Mouse (Mus musculus): ENCODE measurements at regions not wholly inside any gene's neighbourhood (a gene's known extent, or its start where the extent isn't known, plus 50 kb on each side); places are given as distances from the start of the nearest gene placed in this dataset.

DNA sequence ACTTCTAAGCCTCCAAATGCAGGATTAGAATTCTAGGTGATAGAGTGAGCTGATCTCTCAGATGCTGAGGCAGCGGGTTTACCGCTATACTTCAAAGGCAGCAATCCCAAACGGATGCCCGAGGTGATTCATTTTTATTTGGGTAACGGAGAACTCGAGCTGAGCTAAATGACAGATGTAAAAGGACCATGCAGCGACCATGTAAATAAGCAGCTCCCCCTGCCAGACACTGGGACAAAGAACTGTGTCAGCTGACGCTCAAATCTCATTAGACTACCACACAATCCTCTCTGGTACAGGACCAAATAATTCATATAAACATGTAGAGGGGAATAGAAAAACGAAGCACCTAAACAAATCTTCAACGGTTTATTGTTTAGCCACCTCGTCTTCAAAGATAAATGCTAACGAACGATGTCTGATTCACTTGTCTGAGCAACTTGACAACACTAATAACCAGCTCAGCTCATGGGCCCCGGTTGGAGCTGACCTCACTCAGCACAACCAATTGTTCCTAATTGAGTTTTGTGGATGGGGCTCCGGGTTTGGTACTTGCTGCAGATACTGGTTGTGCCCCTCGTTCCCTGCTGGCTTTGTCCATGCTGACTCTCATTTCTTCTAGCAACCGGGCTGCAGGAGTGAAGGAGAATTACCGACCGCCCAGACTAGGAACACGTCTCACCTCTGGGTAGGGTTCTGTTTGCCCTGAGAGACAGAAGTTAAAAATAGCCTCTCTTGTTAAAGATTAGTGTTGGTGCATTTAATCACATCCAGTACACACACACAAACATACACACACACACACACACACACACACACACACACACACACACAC is 92.6 kb upstream of the Btg1 start:
- intact Hi-C loops (cut with DNase I; ENCODE audit: low total_unique reads), result no loop called here
- no peak for DNase-seq

DNA sequence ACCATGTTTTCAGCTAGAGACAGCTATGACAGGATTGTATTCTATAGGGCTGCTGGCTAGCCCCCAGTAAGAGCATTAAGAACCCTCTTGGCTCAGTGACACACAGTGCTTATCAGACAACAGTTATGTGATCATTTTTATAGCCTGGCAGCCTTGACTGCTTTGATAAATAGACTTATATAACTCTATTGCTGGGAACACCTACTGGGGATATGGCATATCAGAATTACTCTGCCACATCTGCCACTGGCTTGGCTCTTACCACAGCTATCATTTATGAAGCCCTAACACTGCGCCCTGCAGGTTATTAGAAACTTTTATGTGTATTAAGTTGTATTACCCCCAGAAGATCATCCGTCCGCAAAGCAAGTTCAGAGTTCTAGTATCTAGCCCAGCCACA is 88.9 kb upstream of the Btg1 start:
- no peak for DNase-seq
- intact Hi-C loops (cut with DNase I; ENCODE audit: low total_unique reads), result no loop called here

DNA sequence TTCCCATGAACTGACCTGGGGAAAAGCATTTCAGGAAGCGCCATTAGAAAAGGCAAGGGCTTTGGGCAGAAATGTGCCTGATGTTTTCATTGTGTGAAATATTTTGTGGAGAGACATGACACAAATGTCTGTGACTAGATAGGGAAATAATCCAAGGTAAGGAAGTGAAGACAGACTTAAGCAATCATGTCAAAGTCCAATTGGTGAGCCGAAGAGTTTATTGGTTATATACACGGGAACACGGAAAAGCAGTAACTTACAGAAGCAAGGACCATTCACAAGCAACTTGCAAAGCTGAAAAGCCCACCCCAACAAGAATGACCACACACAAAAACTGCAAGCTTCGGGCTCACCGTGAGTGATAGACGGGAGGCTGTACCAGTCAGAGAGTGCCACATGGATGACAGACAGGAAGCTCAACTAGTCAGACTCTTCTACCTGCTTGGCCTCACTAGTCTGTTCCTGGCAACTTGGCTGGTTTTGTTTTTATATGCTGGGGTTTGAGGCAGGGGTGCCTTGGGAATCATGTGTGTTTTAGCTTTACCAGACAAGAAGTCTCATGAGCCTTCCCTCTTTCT is 82.2 kb upstream of the Btg1 start:
- intact Hi-C loops (cut with DNase I; ENCODE audit: low total_unique reads), result no loop called here
- DNase-seq, result no peak

DNA sequence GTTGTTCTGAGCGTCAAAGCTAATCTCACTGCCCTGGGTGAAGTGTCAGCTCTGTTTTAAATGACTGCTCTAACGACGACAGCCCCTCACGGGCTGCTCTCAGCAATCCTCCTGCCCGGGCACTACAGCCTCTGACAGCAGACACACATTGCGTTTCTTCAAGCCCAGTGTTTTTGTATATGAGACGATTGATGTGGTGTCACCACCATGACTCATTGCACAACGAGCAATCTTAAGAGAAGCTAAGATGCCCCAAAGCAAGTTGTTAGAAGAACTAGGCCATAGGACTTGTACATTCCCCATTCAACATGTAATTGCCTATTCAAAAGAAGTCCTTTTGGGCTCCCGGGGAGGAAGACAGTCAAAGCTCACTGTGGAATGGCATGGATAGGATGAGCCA is 81.3 kb upstream of the Btg1 start:
- intact Hi-C loops (cut with DNase I; ENCODE audit: low total_unique reads), result no loop called here
- no peak for DNase-seq

DNA sequence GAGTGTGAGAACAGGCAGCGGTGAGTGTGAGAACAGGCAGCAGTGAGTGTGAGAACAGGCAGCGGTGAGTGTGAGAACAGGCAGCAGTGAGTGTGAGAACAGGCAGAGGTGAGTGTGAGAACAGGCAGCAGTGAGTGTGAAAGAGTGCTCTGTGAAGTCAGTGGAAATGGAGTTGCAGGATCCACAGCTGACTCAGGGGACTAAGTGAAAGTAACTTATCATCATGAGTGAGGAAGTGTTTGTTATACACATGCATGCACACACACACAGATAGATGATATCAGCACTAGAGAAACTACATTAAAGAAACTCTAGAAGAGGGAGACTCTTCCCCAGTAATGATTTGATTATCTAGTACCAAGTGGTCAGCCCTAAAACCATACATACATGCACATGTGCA is 76.0 kb upstream of the Btg1 start:
- intact Hi-C loops (cut with DNase I; ENCODE audit: low total_unique reads), result no loop called here
- DNase-seq, result no peak

DNA sequence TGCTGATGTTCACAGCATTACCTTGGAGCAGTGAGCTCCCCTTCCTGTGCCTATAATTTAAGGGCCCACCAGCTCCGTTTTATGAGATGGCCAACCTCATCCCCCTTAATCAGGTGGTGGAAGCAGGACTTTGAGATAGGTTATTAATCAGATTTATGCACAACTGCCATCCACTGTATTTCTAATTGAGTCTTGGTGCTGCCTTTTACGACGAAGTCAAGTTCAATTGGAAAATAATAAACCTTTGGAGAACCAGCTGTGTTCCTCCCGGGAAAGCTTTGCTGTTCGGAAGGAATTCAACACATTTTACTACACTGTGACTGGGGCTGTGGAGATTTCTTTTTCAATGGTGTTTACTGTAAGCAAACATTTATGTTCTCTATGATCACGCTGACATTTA is 71.5 kb upstream of the Btg1 start:
- DNase-seq, result no peak
- intact Hi-C loops (cut with DNase I; ENCODE audit: low total_unique reads), result no loop called here

DNA sequence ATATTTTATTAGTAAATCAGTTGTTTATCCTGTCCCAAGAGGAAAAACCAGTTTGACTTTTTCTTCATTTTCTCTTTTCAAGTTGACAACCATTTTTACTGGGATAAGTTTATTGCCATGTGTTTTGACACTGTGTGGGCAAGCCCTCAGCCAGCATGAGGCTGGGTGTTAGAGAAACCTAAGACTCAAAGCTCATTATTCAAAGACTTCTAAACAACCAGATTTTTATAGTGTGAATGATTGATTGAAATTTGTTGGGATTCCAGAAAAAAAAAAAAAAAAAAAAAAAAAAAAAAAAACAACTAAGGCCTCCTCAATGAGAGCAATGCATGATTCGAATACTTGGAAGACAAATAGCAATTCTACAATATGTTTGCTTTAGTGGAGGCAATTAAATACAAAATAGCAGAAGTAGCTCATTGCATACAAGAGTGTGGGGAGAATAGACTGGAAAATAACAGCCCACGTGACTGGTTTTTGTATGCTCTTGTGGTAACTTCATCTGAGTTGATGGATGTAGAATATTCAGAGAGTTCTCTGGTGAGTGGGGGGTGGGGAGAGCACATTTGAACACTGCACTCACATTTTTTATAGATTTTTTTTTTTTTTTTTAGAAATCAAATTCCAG is 70.9 kb upstream of the Btg1 start:
- DNase-seq, result no peak
- intact Hi-C loops (cut with DNase I; ENCODE audit: low total_unique reads), result no loop called here

DNA sequence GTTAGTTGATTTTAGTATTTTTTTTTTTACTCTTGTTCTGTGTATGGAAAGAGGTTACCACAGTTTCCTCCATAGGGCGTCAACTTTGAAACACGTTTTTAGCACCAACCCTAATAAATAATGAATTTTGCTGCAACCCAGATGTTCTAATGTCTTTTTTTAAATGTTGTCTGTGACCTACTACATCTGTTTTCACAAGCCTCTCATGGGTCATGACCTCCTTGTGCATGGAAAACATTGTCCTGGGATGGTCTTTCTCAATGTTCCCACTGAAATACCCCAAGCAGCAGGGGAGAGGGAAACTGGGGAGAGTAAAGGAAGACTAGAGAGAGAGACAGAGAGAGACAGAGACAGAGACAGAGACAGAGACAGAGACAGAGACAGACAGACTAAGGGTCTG is 67.2 kb upstream of the Btg1 start:
- no peak for DNase-seq
- intact Hi-C loops (cut with DNase I; ENCODE audit: low total_unique reads), result no loop called here

DNA sequence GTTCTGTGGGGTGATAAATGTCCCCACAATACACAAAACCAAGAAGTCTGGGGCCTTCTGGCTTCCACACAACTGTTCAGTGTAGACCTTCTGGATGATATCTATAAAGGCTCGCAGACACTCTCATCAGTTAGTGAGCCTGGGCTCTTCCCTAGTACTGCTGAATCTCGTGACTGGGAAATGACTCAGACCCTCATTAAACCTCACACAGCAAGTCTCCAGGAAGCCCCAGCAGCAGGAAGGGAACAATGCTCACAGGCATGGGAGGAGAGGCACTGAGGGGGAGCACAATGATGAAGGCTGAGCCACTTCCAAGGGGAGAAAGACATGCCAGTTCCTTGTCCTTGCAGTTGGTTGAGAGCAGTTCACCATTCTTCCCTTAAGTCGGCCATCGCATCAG is 66.5 kb upstream of the Btg1 start:
- intact Hi-C loops (cut with DNase I; ENCODE audit: low total_unique reads), result no loop called here
- no peak for DNase-seq

DNA sequence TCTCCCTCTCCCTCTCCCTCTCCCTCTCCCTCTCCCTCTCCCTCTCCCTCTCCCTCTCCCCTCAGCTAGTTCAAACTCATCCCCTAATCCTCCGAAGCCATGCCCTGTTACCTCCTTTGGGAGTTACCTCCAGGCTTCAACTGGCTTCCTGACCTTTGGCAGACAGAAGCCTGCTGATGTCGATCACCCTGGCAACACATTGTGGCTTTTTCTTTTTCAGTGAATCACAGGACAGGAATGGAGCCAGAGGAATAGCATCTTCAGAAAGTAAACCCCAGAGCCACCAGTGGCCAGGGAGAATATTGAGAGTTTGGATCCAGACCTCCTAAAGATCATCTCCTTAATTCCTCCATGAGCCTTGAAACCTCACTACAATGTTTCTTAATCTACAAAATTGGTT is 59.5 kb upstream of the Btg1 start:
- DNase-seq, result no peak
- intact Hi-C loops (cut with DNase I; ENCODE audit: low total_unique reads), result no loop called here

DNA sequence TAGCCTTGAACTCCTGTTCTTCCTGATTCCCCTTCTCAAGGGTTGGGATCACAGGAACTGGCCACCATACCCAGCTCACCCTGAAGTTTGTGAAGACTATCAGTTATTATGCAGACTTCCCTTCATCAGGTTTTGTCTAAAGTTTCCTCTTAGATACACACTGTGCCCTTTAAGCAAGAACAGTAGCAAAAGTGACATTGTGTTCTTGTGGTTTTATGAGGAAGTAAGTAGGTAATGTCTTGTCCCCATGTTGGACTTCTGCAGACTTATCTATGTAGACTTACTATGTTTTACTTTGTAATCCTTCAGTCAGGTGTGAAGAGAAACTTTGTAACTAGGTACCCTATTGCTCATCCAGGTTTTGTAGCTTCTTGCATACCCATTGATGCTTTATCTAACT is 51.5 kb upstream of the Btg1 start:
- intact Hi-C loops (cut with DNase I; ENCODE audit: low total_unique reads), result no loop called here
- DNase-seq, result no peak
